Mouse (Mus musculus): ENCODE data around the gene Synrg. TPM values are rescaled to one million over a fixed set of nuclear protein-coding genes. Genes with fewer than 3 reads are reported as not detected.

Gene Synrg
- 26.6 and 27.9 TPM in 2 replicates for polyA plus RNA-seq (2012; rRNA removed)

- DNase-seq, result peak; percentile 90 to 93
- Histone ChIP-seq H3K27ac (ENCODE audit: insufficient read depth, low read length) (peak within 1 kb of the TSS; percentile 68; the same call in 1 of the 2 replicates), H3K27me3 (ENCODE audit: control insufficient read depth, insufficient read depth, low read length) (no peaks in the 10 kb centered on the region), H3K4me1 (ENCODE audit: control insufficient read depth, insufficient read depth, low read length) (peaks cover 3% of the 10 kb centered on the region; the same call in 1 of the 2 replicates), H3K4me3 (replicated peaks; ENCODE audit: insufficient read depth, low read depth, low read length) (peak within 1 kb of the TSS; percentile 92)
- 2% methylated on average over 59 of the region's 76 CpGs for WGBS
- TF ChIP-seq POLR2A (IDR thresholded peaks at IDR 0.05; ENCODE audit: borderline replicate concordance, insufficient read depth, low read length) (peak; percentile 80), CTCF (IDR thresholded peaks at IDR 0.05; ENCODE audit: borderline replicate concordance, insufficient read depth, low read depth, low read length) (no peak)
Observed at GRCm38 (mm10) chr11:83963991-83964921, at the start of gene Synrg. Gene Synrg (plus strand): TSS chr11:83964428.

GRCm38 (mm10) chr11:83914501-83914900 is 49.7 kb upstream of the Synrg start:
- H3K27ac ChIP-seq (ENCODE audit: insufficient read depth, low read length), result no peak overlapping the region
- TF ChIP-seq CTCF (IDR thresholded peaks at IDR 0.05; ENCODE audit: borderline replicate concordance, insufficient read depth, low read depth, low read length), result no peak
- TF ChIP-seq POLR2A (IDR thresholded peaks at IDR 0.05; ENCODE audit: borderline replicate concordance, insufficient read depth, low read length), result no peak
- 74% methylated on average over 4 of the region's 4 CpGs for WGBS
- no peaks in the 10 kb centered on the region for H3K27me3 ChIP-seq (ENCODE audit: control insufficient read depth, insufficient read depth, low read length)
- DNase-seq, result no peak
- no peaks in the 10 kb centered on the region for H3K4me1 ChIP-seq (ENCODE audit: control insufficient read depth, insufficient read depth, low read length)
- no peak overlapping the region for H3K4me3 ChIP-seq (replicated peaks; ENCODE audit: insufficient read depth, low read depth, low read length)

- no peak overlapping the region for H3K27ac ChIP-seq (ENCODE audit: insufficient read depth, low read length)
- DNase-seq, result no peak
- TF ChIP-seq POLR2A (IDR thresholded peaks at IDR 0.05; ENCODE audit: borderline replicate concordance, insufficient read depth, low read length) (no peak), CTCF (IDR thresholded peaks at IDR 0.05; ENCODE audit: borderline replicate concordance, insufficient read depth, low read depth, low read length) (no peak)
- H3K27me3 ChIP-seq (ENCODE audit: control insufficient read depth, insufficient read depth, low read length), result no peaks in the 10 kb centered on the region
- H3K4me3 ChIP-seq (replicated peaks; ENCODE audit: insufficient read depth, low read depth, low read length), result no peak overlapping the region
- WGBS, result 60% methylated on average over 2 of the region's 2 CpGs
- no peaks in the 10 kb centered on the region for H3K4me1 ChIP-seq (ENCODE audit: control insufficient read depth, insufficient read depth, low read length)
Observed at GRCm38 (mm10) chr11:83922600-83922999, 41.6 kb upstream of the Synrg start.

- H3K27me3 ChIP-seq (ENCODE audit: control insufficient read depth, insufficient read depth, low read length), result no peaks in the 10 kb centered on the region
- no peak overlapping the region for H3K27ac ChIP-seq (ENCODE audit: insufficient read depth, low read length)
- no peak for DNase-seq
- H3K4me1 ChIP-seq (ENCODE audit: control insufficient read depth, insufficient read depth, low read length), result no peaks in the 10 kb centered on the region
- no peak for TF ChIP-seq POLR2A (IDR thresholded peaks at IDR 0.05; ENCODE audit: borderline replicate concordance, insufficient read depth, low read length)
- peak; percentile 27; the same call in 1 of the 2 replicates for TF ChIP-seq CTCF (IDR thresholded peaks at IDR 0.05; ENCODE audit: borderline replicate concordance, insufficient read depth, low read depth, low read length)
- WGBS, result 61% methylated on average over 3 of the region's 3 CpGs
- H3K4me3 ChIP-seq (replicated peaks; ENCODE audit: insufficient read depth, low read depth, low read length), result no peak overlapping the region
Observed at GRCm38 (mm10) chr11:83927097-83927496, 37.1 kb upstream of the Synrg start.

GRCm38 (mm10) chr11:83932506-83933106 is 31.6 kb upstream of the Synrg start:
- WGBS, result 84% methylated on average over 10 of the region's 10 CpGs
- no peaks in the 10 kb centered on the region for H3K4me1 ChIP-seq (ENCODE audit: control insufficient read depth, insufficient read depth, low read length)
- no peak overlapping the region for H3K27ac ChIP-seq (ENCODE audit: insufficient read depth, low read length)
- DNase-seq, result no peak
- no peak overlapping the region for H3K4me3 ChIP-seq (replicated peaks; ENCODE audit: insufficient read depth, low read depth, low read length)
- no peak for TF ChIP-seq POLR2A (IDR thresholded peaks at IDR 0.05; ENCODE audit: borderline replicate concordance, insufficient read depth, low read length)
- TF ChIP-seq CTCF (IDR thresholded peaks at IDR 0.05; ENCODE audit: borderline replicate concordance, insufficient read depth, low read depth, low read length), result no peak
- H3K27me3 ChIP-seq (ENCODE audit: control insufficient read depth, insufficient read depth, low read length), result no peaks in the 10 kb centered on the region

GRCm38 (mm10) chr11:83933376-83933775 is 30.9 kb upstream of the Synrg start:
- DNase-seq, result no peak
- WGBS, result 87% methylated on average over 4 of the region's 4 CpGs
- H3K27me3 ChIP-seq (ENCODE audit: control insufficient read depth, insufficient read depth, low read length), result no peaks in the 10 kb centered on the region
- H3K4me3 ChIP-seq (replicated peaks; ENCODE audit: insufficient read depth, low read depth, low read length), result no peak overlapping the region
- H3K4me1 ChIP-seq (ENCODE audit: control insufficient read depth, insufficient read depth, low read length), result no peaks in the 10 kb centered on the region
- TF ChIP-seq POLR2A (IDR thresholded peaks at IDR 0.05; ENCODE audit: borderline replicate concordance, insufficient read depth, low read length), result no peak
- TF ChIP-seq CTCF (IDR thresholded peaks at IDR 0.05; ENCODE audit: borderline replicate concordance, insufficient read depth, low read depth, low read length), result no peak
- H3K27ac ChIP-seq (ENCODE audit: insufficient read depth, low read length), result no peak overlapping the region

GRCm38 (mm10) chr11:83935986-83936665 is 28.1 kb upstream of the Synrg start:
- Histone ChIP-seq H3K27me3 (ENCODE audit: control insufficient read depth, insufficient read depth, low read length) (no peaks in the 10 kb centered on the region), H3K4me1 (ENCODE audit: control insufficient read depth, insufficient read depth, low read length) (no peaks in the 10 kb centered on the region), H3K27ac (ENCODE audit: insufficient read depth, low read length) (no peak overlapping the region), H3K4me3 (replicated peaks; ENCODE audit: insufficient read depth, low read depth, low read length) (no peak overlapping the region)
- no peak for TF ChIP-seq POLR2A (IDR thresholded peaks at IDR 0.05; ENCODE audit: borderline replicate concordance, insufficient read depth, low read length)
- peak; percentile 91 for TF ChIP-seq CTCF (IDR thresholded peaks at IDR 0.05; ENCODE audit: borderline replicate concordance, insufficient read depth, low read depth, low read length)
- WGBS, result 13% methylated on average over 7 of the region's 7 CpGs
- DNase-seq, result peak; percentile 49 to 69

All from cerebellum, adult 2 months (tissue).